Mouse (Mus musculus): ENCODE data around the gene Capn3. TPM values are rescaled to one million over a fixed set of nuclear protein-coding genes. Genes with fewer than 3 reads are reported as not detected.

The Capn3 gene
- polyA plus RNA-seq, 1 experiment from 2014 or later: 7.7 TPM

GRCm38 (mm10) chr2:120493254-120493653 is 37.4 kb downstream of the Capn3 start:
- H3K36me3 ChIP-seq (replicated peaks): no peaks in the 10 kb centered on the region
- no peak for DNase-seq (ENCODE audit: extremely low spot score, low spot score)
- WGBS: 80% methylated on average over 4 of the region's 4 CpGs
- no peaks in the 10 kb centered on the region for H3K27me3 ChIP-seq (ENCODE audit: poor library complexity, severe bottlenecking)
- H3K4me3 ChIP-seq: no peak overlapping the region
- no peaks in the 10 kb centered on the region for H3K4me1 ChIP-seq
- no peak overlapping the region for H3K27ac ChIP-seq
- H3K9me3 ChIP-seq: no peaks in the 10 kb centered on the region

- no peaks in the 10 kb centered on the region for H3K36me3 ChIP-seq (replicated peaks)
- WGBS: 83% methylated on average over 3 of the region's 3 CpGs
- H3K9me3 ChIP-seq: no peaks in the 10 kb centered on the region
- H3K27me3 ChIP-seq (ENCODE audit: poor library complexity, severe bottlenecking): no peaks in the 10 kb centered on the region
- no peak overlapping the region for H3K4me3 ChIP-seq
- H3K27ac ChIP-seq: no peak overlapping the region
- peaks cover 14% of the 10 kb centered on the region for H3K4me1 ChIP-seq
- DNase-seq (ENCODE audit: extremely low spot score, low spot score): no peak
Observed at GRCm38 (mm10) chr2:120496511-120496910, 40.7 kb downstream of the Capn3 start.

- H3K4me3 ChIP-seq: no peak overlapping the region
- H3K9me3 ChIP-seq: no peaks in the 10 kb centered on the region
- H3K27me3 ChIP-seq (ENCODE audit: poor library complexity, severe bottlenecking): no peaks in the 10 kb centered on the region
- no peak overlapping the region for H3K27ac ChIP-seq
- DNase-seq (ENCODE audit: extremely low spot score, low spot score): no peak
- peaks cover 22% of the 10 kb centered on the region for H3K4me1 ChIP-seq
- H3K36me3 ChIP-seq (replicated peaks): peaks cover 12% of the 10 kb centered on the region
- 82% methylated on average over 6 of the region's 6 CpGs for WGBS
Observed at GRCm38 (mm10) chr2:120499971-120500471, 44.2 kb downstream of the Capn3 start.

- Histone ChIP-seq H3K36me3 (replicated peaks) (peaks cover 25% of the 10 kb centered on the region), H3K27me3 (ENCODE audit: poor library complexity, severe bottlenecking) (no peaks in the 10 kb centered on the region), H3K9me3 (no peaks in the 10 kb centered on the region), H3K4me3 (no peak overlapping the region), H3K4me1 (peaks cover 22% of the 10 kb centered on the region), H3K27ac (peak overlapping the region; percentile 67)
- DNase-seq (ENCODE audit: extremely low spot score, low spot score): no peak
- 44% methylated on average over 17 of the region's 17 CpGs for WGBS
Observed at GRCm38 (mm10) chr2:120501136-120501918, 45.5 kb downstream of the Capn3 start.

GRCm38 (mm10) chr2:120501931-120502604 is 46.2 kb downstream of the Capn3 start:
- Histone ChIP-seq H3K36me3 (replicated peaks) (peaks cover 32% of the 10 kb centered on the region), H3K4me1 (peaks cover 22% of the 10 kb centered on the region), H3K4me3 (no peak overlapping the region), H3K9me3 (no peaks in the 10 kb centered on the region), H3K27ac (peak overlapping the region; percentile 67; the same call in 1 of the 2 replicates), H3K27me3 (ENCODE audit: poor library complexity, severe bottlenecking) (no peaks in the 10 kb centered on the region)
- WGBS: 78% methylated on average over 13 of the region's 13 CpGs
- no peak for DNase-seq (ENCODE audit: extremely low spot score, low spot score)

GRCm38 (mm10) chr2:120502605-120502990 is 46.8 kb downstream of the Capn3 start:
- 78% methylated on average over 3 of the region's 3 CpGs for WGBS
- no peak overlapping the region for H3K4me3 ChIP-seq
- no peak overlapping the region for H3K27ac ChIP-seq

GRCm38 (mm10) chr2:120503094-120503493 is 47.3 kb downstream of the Capn3 start:
- no peaks in the 10 kb centered on the region for H3K27me3 ChIP-seq (ENCODE audit: poor library complexity, severe bottlenecking)
- no peak for DNase-seq (ENCODE audit: extremely low spot score, low spot score)
- peaks cover 42% of the 10 kb centered on the region for H3K36me3 ChIP-seq (replicated peaks)
- WGBS: 95% methylated on average over 6 of the region's 6 CpGs
- H3K4me3 ChIP-seq: no peak overlapping the region
- H3K9me3 ChIP-seq: no peaks in the 10 kb centered on the region
- no peak overlapping the region for H3K27ac ChIP-seq
- peaks cover 22% of the 10 kb centered on the region for H3K4me1 ChIP-seq

More at GRCm38 (mm10) chr2:120502605-120502990, 46.8 kb downstream of the Capn3 start:
- Histone ChIP-seq H3K9me3 (no peaks in the 10 kb centered on the region), H3K36me3 (replicated peaks) (peaks cover 37% of the 10 kb centered on the region), H3K27me3 (ENCODE audit: poor library complexity, severe bottlenecking) (no peaks in the 10 kb centered on the region), H3K4me1 (peaks cover 22% of the 10 kb centered on the region)
- no peak for DNase-seq (ENCODE audit: extremely low spot score, low spot score)

GRCm38 (mm10) chr2:120503992-120504391 is 48.2 kb downstream of the Capn3 start:
- 84% methylated on average over 5 of the region's 5 CpGs for WGBS
- no peak overlapping the region for H3K4me3 ChIP-seq
- no peak overlapping the region for H3K27ac ChIP-seq
- DNase-seq (ENCODE audit: extremely low spot score, low spot score): no peak
- peaks cover 22% of the 10 kb centered on the region for H3K4me1 ChIP-seq
- no peaks in the 10 kb centered on the region for H3K9me3 ChIP-seq
- H3K27me3 ChIP-seq (ENCODE audit: poor library complexity, severe bottlenecking): no peaks in the 10 kb centered on the region
- H3K36me3 ChIP-seq (replicated peaks): peaks cover 51% of the 10 kb centered on the region

- Histone ChIP-seq H3K4me1 (no peaks in the 10 kb centered on the region), H3K9me3 (no peaks in the 10 kb centered on the region), H3K27me3 (ENCODE audit: poor library complexity, severe bottlenecking) (no peaks in the 10 kb centered on the region), H3K36me3 (replicated peaks) (peaks cover 96% of the 10 kb centered on the region), H3K27ac (no peak overlapping the region), H3K4me3 (no peak overlapping the region)
- WGBS: 94% methylated on average over 4 of the region's 4 CpGs
- DNase-seq (ENCODE audit: extremely low spot score, low spot score): no peak
Observed at GRCm38 (mm10) chr2:120514181-120514580, 58.4 kb downstream of the Capn3 start.

GRCm38 (mm10) chr2:120518547-120519210 is 62.9 kb downstream of the Capn3 start:
- Histone ChIP-seq H3K27ac (no peak overlapping the region), H3K4me3 (no peak overlapping the region), H3K4me1 (no peaks in the 10 kb centered on the region), H3K36me3 (replicated peaks) (peaks cover 100% of the 10 kb centered on the region), H3K27me3 (ENCODE audit: poor library complexity, severe bottlenecking) (no peaks in the 10 kb centered on the region), H3K9me3 (no peaks in the 10 kb centered on the region)
- WGBS: 93% methylated on average over 5 of the region's 5 CpGs
- DNase-seq (ENCODE audit: extremely low spot score, low spot score): no peak

- Histone ChIP-seq H3K27me3 (ENCODE audit: poor library complexity, severe bottlenecking) (no peaks in the 10 kb centered on the region), H3K4me3 (no peak overlapping the region), H3K36me3 (replicated peaks) (peaks cover 100% of the 10 kb centered on the region), H3K9me3 (no peaks in the 10 kb centered on the region), H3K27ac (no peak overlapping the region), H3K4me1 (no peaks in the 10 kb centered on the region)
- WGBS: 90% methylated on average over 5 of the region's 5 CpGs
- DNase-seq (ENCODE audit: extremely low spot score, low spot score): no peak
Observed at GRCm38 (mm10) chr2:120526771-120527170, 71.0 kb downstream of the Capn3 start.

GRCm38 (mm10) chr2:120529531-120529930 is 73.7 kb downstream of the Capn3 start:
- H3K27ac ChIP-seq: no peak overlapping the region
- no peaks in the 10 kb centered on the region for H3K4me1 ChIP-seq
- H3K4me3 ChIP-seq: no peak overlapping the region
- no peaks in the 10 kb centered on the region for H3K27me3 ChIP-seq (ENCODE audit: poor library complexity, severe bottlenecking)
- no peak for DNase-seq (ENCODE audit: extremely low spot score, low spot score)
- peaks cover 99% of the 10 kb centered on the region for H3K36me3 ChIP-seq (replicated peaks)
- H3K9me3 ChIP-seq: no peaks in the 10 kb centered on the region

- Histone ChIP-seq H3K36me3 (replicated peaks) (peaks cover 98% of the 10 kb centered on the region), H3K27ac (no peak overlapping the region)
Observed at GRCm38 (mm10) chr2:120531223-120531622, 75.4 kb downstream of the Capn3 start.

More at GRCm38 (mm10) chr2:120531223-120531622, 75.4 kb downstream of the Capn3 start:
- WGBS: 93% methylated on average over 4 of the region's 4 CpGs
- no peak for DNase-seq (ENCODE audit: extremely low spot score, low spot score)
- no peaks in the 10 kb centered on the region for H3K9me3 ChIP-seq
- H3K4me1 ChIP-seq: no peaks in the 10 kb centered on the region
- H3K27me3 ChIP-seq (ENCODE audit: poor library complexity, severe bottlenecking): no peaks in the 10 kb centered on the region
- H3K4me3 ChIP-seq: no peak overlapping the region
